Mouse (Mus musculus) embryonic fibroblast, embryonic 13.5 days (primary cell): Measurements from ENCODE around the gene Phgdh. TPM values are rescaled to one million over a fixed set of nuclear protein-coding genes. Genes with fewer than 3 reads are reported as not detected.

Experiments
- H3K27ac ChIP-seq: 2 replicates; pipeline ENCODE4 v1.5.1; 2012; ENCODE audit warnings: low read length, control low read depth, inconsistent platforms; ENCODE audit not compliant: insufficient read depth
- H3K4me1 ChIP-seq: 2 replicates; pipeline ENCODE4 v1.6.1; 2011; ENCODE audit warnings: low read length; ENCODE audit not compliant: control insufficient read depth, insufficient read depth
- H3K4me3 ChIP-seq: 2 replicates; pipeline ENCODE4 v1.5.1; 2011; ENCODE audit warnings: mild to moderate bottlenecking, control low read depth, low read length; ENCODE audit not compliant: insufficient read depth
- CTCF ChIP-seq: IDR thresholded peaks from 2 replicates; pipeline ENCODE4 v1.5.1; 2011; ENCODE audit warnings: mild to moderate bottlenecking, control low read depth, low read length, moderate library complexity, borderline replicate concordance; ENCODE audit not compliant: insufficient read depth
- POLR2A ChIP-seq: IDR thresholded peaks from 2 replicates; pipeline ENCODE4 v1.6.1; 2011; ENCODE audit warnings: low read depth, mild to moderate bottlenecking, control low read depth, low read length, moderate library complexity
- polyA plus RNA-seq: library from polyadenylated mRNA; stranded (reverse); fragments of >200 nt; gene quantifications from 2 replicates; pipeline ENCODE4 v1.2.4, GENCODE M21; 2011; ENCODE audit warnings: low read depth; ENCODE audit not compliant: missing spikeins, insufficient read length

The Phgdh gene
- polyA plus RNA-seq, 1 experiment: 249 TPM

DNA sequence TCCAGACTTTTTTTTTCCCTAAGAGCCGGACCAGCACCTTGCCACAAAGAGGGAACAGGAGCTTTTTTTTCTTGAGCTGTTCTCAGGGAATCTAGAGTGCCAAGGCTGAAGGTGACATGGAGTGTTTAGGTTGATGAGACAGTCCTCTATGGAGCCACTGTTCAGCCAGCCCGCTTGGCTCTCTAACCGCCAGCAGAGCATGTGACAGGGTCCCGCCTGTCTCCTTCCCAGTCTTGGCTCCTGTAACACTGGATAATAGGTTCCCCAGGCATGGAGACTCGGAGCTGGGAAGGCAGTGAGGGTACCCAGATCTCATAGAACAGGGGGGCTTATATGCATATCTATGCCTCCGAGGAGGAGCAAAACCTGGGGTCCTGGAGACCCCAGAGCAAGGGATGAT is 31.2 kb downstream of the Phgdh start:
- TF ChIP-seq CTCF: no peak
- TF ChIP-seq POLR2A: no peak
- H3K4me3 ChIP-seq: no peak overlapping the region
- no peaks in the 10 kb centered on the region for H3K4me1 ChIP-seq
- no peak overlapping the region for H3K27ac ChIP-seq

DNA sequence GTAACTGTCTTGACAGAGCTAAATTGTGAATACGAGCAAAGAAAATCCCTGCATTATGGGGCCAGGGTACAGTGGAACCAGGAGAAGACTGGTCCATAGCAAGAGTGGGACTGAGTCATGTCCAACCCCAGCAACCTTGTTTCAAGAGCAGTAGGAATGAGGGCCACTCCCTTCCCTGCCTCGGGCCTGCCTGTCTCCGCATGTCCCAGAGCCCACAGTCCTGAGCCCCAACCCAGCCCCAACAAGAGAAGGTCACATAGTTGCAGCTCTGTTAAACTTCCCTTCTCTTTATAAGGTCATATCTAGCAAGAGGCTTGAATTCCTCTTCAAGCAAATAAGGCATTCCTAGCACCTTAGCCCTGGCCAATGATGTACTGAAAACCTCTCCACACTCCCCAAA is 38.0 kb downstream of the Phgdh start:
- TF ChIP-seq CTCF: no peak
- no peak for TF ChIP-seq POLR2A
- Histone ChIP-seq H3K4me1 (no peaks in the 10 kb centered on the region), H3K27ac (no peak overlapping the region), H3K4me3 (no peak overlapping the region)

DNA sequence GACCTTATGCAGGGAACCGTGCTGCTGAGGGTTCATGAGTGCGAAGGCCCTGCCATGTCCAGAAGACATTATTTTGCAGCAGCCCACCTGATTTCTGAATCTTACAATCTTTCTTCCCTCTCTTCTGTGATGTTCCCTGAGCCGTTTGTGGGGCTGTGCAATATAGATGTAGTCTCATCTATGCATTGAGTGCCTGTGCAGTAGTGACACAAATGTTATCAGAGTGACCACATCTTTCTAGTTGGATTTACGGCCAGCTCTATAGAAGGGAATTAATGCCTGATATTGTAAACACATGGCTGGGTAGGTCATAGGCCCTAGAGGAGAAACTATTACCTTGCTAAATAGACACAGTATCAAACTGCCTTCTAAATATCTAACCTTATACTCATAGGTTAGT is 39.5 kb downstream of the Phgdh start:
- TF ChIP-seq CTCF: no peak
- no peak for TF ChIP-seq POLR2A
- Histone ChIP-seq H3K27ac (no peak overlapping the region), H3K4me3 (no peak overlapping the region)

DNA sequence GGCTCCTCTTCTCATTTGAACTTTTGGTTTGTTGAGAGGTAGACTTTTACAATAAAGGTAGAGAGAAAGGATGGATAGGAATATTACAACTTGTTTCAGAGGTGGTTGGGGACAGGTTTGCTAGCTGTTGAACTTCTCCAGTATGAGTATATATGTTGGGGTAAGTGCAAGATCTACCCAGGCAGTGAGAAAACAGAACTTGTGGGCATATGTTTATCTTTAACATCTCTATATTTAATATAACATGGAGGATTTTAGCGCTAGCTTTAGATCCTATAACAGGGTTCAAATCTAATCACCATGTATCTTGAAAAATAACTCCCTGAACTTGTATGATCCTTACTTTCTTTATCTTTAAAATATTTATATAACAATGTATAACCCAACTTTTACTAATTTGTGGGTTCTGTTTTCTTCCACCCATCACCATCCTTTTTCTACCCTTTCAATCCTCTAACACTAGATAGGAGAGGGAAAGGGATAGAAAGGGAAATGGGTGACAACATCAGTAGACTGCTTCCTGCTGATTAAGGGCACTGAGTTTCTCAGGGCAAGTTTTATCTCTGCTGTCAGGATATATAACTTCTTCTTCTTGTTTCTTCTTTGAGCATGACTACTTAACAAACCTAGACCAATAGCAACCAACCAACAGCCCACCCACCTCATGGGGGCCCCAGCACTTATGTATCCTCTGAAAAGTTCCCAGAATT is 40.2 kb downstream of the Phgdh start:
- Histone ChIP-seq H3K27ac (no peak overlapping the region), H3K4me1 (no peaks in the 10 kb centered on the region), H3K4me3 (no peak overlapping the region)
- TF ChIP-seq CTCF: no peak
- no peak for TF ChIP-seq POLR2A

More for the DNA sequence above, 39.5 kb downstream of the Phgdh start:
- no peaks in the 10 kb centered on the region for H3K4me1 ChIP-seq

DNA sequence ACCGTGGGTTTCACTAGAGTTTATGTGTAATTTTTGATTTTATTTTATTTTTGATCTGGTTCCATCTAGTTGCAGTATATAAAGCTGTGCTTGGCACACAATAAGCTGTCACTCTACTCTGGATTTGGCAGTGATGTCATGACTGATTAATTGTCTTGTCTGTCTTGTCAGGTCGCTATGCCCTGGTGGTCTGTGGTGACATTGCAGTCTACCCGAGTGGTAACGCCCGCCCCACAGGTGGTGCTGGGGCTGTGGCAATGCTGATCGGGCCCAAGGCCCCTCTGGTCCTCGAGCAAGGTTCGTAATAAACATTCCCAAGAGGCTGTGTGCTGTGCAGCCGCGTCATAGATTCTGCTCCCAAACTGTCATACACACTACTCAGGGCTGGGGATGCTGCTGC is 43.8 kb downstream of the Phgdh start:
- H3K27ac ChIP-seq: no peak overlapping the region
- H3K4me3 ChIP-seq: no peak overlapping the region
- H3K4me1 ChIP-seq: no peaks in the 10 kb centered on the region
- TF ChIP-seq CTCF (no peak), POLR2A (no peak)

DNA sequence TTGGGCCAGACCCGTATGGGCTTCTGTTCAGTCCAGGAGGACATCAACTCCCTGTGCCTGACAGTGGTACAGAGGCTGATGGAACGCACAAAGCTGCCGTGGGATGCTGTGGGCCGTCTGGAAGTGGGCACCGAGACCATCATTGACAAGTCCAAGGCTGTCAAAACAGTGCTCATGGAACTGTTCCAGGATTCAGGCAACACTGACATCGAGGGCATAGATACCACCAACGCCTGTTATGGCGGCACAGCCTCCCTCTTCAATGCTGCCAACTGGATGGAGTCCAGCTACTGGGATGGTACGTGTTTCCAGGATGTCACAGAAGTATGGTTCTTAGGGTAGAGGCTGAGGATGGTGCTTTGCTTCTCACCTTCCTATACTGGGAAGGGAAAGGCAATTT is 48.7 kb downstream of the Phgdh start:
- H3K4me1 ChIP-seq: no peaks in the 10 kb centered on the region
- no peak overlapping the region for H3K27ac ChIP-seq
- TF ChIP-seq POLR2A (no peak), CTCF (no peak)
- no peak overlapping the region for H3K4me3 ChIP-seq

DNA sequence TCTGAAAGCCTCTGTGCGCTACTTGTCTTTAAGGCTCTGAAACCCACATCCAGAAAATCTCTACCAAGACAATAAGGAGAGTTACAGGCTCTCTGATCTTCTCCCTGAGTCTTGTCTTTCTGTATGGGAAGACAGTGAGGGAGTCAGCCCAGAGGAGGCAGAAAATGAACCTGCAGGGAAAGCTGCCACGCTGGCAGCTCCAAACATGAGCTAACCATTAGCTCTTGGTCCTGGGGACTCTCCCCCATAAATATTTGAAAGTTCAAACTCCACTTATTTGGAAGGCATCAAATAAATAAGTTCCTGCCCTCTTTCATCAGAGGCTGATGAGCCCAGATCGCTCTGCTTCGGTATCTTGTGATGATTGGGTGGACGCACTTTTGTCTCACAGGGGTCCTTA is 56.6 kb downstream of the Phgdh start:
- Histone ChIP-seq H3K4me3 (no peak overlapping the region), H3K4me1 (no peaks in the 10 kb centered on the region), H3K27ac (no peak overlapping the region)
- no peak for TF ChIP-seq POLR2A
- no peak for TF ChIP-seq CTCF

DNA sequence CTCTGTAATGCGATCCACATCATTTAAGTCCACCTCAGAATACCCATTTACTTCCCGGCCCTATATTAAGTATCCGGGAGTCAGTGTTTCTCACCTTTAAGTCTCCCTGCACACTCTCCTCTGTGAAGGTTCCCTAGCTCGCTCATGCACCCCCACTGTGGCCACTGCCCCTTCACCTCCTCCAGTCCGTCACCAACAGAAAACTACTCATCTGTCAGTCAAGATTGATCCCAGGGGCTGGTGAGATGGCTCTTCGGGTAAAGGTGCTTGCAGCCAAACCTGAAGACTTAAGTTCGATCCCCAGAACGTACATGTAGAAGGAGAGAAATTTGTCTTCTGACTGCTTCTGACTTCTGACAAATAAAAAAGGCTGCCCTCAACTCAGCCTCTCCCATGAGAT is 57.4 kb downstream of the Phgdh start:
- Histone ChIP-seq H3K4me3 (no peak overlapping the region), H3K27ac (no peak overlapping the region), H3K4me1 (no peaks in the 10 kb centered on the region)
- TF ChIP-seq CTCF (no peak), POLR2A (no peak)

DNA sequence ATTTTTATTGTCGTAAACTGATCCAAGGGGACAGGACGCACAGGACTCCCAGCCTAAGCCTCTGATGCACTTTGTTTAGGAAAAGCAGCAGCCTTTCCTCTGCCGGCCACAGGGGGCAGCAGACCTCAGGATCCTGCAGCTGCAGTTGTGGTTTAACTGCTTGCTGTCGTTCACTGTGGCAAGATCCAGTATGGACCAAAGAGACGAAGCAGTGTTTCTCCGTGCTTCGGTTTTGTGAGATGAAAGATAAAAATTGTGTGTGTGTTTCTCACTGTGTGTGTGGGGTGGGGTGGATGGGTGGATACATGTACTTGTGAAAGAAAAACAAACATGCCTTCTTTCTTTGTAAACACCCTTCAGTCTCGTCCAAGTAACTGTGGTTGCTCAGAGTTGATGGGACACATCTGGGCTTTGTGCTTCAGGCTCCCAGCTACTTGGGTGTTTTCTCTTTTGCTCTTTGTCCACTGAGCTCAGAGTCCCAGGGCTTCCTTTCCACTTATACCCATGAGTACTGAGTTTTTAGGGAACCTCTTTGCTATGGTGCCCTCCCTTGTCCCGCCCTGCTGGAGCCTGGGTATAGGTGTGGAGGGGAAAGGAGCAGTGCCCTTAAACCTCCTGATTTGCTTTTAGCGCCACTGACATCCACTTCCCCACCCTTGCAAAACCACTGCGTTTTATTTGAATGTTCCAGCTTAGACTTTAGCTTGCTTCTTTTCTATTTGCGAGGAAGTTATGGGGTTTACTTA is 58.7 kb downstream of the Phgdh start:
- TF ChIP-seq CTCF (peak; percentile 94), POLR2A (no peak)
- H3K27ac ChIP-seq: no peak overlapping the region
- no peaks in the 10 kb centered on the region for H3K4me1 ChIP-seq
- H3K4me3 ChIP-seq: no peak overlapping the region
